Mouse (Mus musculus) B cell, adult 2 months (primary cell): Measurements from ENCODE around the gene Olfr1185-ps1.
"Not testable (repeated sequence)": the region's sequence is repeated elsewhere in the genome, so short reads cannot be mapped to it uniquely, and the experiment has no call there.

Source experiments
- DNase-seq, 2 experiments: peaks; one replicate each; pipeline ENCODE4 v3.0.0; 2022

Gene Olfr1185-ps1

GRCm38 (mm10) chr2:88493020-88493419 is at the start of gene Olfr1185-ps1:
TSS of gene Olfr1185-ps1 (plus strand) at chr2:88493320.
- DNase-seq: no peak

- no peak for DNase-seq
Measured at GRCm38 (mm10) chr2:88449031-88449430, 44.1 kb upstream of the Olfr1185-ps1 start, which contains the start of gene Gm13757. TSS of gene Gm13757 (minus strand) at chr2:88449131.

- DNase-seq: not testable (repeated sequence)
Measured at GRCm38 (mm10) chr2:88454567-88454966, 38.6 kb upstream of the Olfr1185-ps1 start, which contains the start of gene Olfr1183. TSS of gene Olfr1183 (plus strand) at chr2:88454867.

- DNase-seq: no peak
Measured at GRCm38 (mm10) chr2:88483298-88483697, 9.8 kb upstream of the Olfr1185-ps1 start, which contains the start of gene Olfr1184. TSS of gene Olfr1184 (plus strand) at chr2:88483598.

GRCm38 (mm10) chr2:88518251-88518650 is 25.1 kb downstream of the Olfr1185-ps1 start, which contains the start of gene Olfr1186:
TSS of gene Olfr1186 (plus strand) at chr2:88518551.
- DNase-seq: no peak

- DNase-seq: no peak
Measured at GRCm38 (mm10) chr2:88525720-88526119, 32.6 kb downstream of the Olfr1185-ps1 start.
